Mouse (Mus musculus) right cerebral cortex, postnatal 25 days (tissue): ENCODE results near the gene Hist1h2af.
A peak's percentile ranks its signal among the peaks of the same experiment; 100 is the strongest.

Experiments used
- DNase-seq: peaks from one replicate; pipeline ENCODE4 v3.0.0; 2022

Hist1h2af gene

DNA sequence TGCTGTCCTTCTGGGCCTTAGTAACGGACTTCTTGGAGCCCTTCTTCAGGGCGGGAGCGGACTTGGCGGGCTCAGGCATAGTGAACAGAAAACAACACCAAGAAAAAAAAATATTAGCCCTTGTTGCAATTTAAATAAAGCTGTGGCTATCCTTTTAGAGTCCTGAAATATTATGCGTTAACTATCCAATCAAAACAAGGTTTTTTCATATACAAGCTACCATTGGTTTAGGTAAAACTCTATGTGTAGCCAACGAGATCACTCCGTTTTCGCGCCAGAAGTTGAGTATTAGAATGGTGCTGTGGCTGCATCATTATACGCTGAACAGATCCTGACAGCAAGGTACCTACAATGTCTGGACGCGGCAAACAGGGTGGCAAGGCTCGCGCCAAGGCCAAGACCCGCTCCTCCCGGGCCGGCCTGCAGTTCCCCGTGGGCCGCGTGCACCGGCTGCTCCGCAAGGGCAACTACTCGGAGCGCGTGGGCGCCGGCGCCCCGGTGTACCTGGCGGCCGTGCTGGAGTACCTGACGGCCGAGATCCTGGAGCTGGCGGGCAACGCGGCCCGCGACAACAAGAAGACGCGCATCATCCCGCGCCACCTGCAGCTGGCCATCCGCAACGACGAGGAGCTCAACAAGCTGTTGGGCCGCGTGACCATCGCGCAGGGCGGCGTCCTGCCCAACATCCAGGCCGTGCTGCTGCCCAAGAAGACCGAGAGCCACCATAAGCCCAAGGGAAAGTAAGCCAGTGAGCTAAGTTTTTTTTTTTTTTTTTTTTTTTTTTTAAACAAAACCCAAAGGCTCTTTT is at the start of gene Hist1h2af:
TSS of gene Hist1h2af (plus strand) at position 347 of the 808 bp plus-strand sequence.
- peak; percentile 64 for DNase-seq

DNA sequence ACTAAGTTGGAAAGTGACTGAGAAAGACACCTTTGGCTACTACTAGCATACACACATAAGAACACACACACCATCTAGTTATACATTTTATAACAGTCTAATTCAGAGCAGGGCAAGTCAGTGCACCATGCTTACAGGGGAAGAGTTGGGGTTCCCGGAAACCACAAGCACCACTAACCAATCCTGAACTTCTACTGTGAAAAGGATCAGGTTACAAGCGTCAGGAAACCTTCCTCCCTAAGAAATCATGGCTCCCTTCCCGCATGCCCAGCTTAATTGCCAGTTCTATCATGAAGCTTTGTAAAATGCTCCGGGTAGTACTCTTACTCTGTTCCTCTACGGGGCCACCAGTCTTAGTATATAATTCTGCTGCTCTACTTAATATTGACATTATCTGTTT is 48.4 kb upstream of the Hist1h2af start:
- DNase-seq: no peak

DNA sequence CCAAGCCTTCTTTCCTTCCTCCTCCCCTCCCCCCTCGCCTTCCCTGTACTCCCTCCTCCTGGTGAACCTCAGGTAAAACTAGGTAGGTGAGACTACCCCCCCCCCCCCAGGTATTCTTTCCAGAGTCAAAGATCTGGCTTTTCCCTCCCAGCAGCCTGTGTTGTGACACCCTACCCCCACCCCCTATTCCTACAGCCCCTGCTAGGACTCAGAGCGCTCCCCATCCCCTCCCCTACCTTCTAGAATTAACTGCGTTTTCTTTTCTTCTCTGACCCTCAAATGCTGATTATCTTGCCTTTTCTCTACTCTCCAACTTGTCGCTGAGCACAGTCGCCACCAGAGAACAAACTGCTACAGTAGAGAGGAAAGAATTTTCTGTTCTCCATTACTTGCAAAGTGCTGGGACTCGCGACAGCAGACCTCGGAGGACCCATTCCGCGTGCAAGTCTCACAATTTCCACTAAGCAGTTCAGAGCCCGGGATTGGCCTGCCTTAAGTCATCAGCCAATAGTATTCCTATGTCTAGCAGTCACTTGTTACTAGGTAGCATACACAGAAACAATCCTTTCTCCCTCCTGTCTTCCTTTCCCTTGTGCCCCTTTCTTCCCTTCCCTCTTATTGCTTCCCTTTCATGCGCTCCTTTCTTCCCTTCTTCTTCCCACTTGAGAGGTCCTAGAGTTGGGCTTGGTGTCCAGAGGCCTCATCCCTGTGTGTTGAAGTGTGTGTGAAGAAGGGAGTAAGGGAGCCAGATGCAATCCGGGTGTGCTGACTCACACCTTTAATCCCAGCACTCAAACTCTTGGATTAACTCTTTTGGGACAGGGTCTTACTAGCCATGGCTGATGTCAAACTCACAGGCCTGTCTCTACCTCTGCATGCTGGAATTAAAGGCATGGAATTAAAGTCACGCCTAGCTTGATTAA is 45.0 kb upstream of the Hist1h2af start, which contains the start of gene Btn2a2:
TSS of gene Btn2a2 (minus strand) at position 458 of the 923 bp plus-strand sequence.
- peak; percentile 64 for DNase-seq

DNA sequence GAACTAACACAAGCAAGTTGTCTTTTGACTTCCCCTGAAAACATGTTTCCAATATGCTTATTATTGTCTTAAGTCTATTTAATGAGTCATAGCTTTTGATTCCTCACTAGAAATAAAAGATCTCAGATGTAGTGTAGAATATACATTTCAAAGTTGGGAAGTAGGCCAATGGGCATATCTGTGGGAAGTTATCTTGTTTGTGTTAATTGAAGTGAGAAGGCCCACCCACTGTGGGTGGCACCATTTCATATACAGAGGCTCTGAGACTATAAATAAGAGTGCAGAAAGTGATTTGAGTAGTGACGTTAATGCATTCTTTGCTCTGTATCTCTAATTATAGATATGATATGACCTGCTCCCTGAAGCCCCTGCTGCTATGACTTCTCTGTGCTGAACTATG is 42.8 kb upstream of the Hist1h2af start:
- no peak for DNase-seq

DNA sequence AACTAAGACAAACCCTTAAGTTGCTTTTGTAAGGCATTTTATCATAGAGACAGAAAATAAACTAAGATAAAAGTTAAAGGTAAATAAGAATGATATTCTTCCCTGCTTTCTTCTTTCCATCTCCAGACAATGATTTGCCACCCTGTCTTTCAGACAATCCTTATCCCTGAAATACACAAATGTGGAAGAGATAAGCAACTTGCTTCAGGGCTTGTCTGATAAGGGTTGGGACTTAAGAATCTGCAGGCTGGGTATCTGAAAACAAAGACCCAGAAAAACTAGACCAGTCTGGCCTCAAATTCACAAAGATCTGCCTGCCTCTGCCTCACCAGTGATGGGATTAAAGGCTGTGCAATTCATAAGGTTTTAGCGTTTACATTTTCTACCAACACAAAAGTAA is 42.4 kb upstream of the Hist1h2af start:
- no peak for DNase-seq

DNA sequence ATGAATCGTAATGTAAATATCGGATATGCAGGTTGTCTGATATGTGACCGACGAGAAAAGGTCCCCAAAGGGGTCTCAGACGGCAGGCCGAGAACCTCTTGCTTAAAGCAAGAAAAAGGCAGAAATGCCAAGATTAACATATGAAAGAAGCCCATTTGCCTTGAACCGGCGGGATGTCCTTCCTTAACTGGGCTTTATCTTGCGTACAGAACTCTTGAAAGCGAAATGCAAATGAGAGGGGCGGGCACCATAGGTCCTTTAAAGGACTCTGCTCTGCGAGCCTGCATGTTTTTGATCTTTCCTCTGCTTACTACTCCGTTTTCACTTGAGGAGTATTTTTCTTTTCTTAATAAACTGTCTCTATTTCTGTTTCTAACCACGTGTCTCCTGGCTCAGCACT is 41.7 kb upstream of the Hist1h2af start:
- DNase-seq: no peak

DNA sequence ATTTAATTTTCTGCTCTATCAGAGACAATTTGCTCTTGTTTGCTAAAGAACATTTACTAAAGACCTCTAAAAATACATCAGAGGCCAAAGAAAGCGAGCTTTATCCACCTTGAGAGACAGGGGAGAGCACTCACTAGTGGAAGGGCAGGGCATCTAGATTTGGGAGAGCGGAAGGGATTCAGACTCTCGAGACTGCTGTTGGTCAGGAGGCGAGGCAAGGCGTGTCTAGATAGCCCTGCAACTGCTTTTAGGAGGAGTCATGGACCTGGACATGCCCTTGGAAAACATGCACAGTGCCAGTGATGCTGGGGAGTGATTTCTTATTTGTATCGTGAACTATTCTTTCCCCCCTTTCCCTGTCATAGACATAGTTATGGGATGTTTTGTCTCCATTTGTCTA is 38.2 kb upstream of the Hist1h2af start:
- DNase-seq: no peak

DNA sequence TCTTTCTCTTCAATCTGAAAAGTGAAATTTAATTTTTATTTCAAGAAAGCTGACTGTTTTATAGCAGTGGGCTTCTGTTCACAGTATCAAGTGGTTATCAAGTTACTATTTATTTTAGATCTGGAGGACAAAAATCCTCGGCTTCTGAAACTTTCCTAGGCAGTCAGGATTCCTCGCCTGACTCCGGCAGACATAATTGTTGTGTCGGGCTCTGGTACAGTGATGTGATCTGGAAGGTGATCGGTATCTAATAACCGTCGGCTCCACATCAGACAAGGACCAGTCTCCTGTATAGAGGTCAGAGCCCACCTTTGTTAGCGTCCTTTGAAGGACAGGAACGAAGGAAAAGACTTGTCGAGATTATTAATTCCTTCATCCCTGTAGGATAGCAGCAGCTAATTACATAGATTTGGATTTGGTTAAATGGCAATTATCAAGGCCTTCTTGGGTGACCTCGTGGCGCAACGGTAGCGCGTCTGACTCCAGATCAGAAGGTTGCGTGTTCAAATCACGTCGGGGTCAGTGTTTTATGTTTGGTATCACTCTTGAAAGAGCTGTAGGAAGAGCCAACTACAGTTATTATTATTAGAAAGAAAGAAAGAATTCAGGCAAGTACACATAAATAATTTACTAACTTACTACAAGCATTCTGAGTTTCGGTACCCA is 35.9 kb upstream of the Hist1h2af start:
- DNase-seq: no peak

DNA sequence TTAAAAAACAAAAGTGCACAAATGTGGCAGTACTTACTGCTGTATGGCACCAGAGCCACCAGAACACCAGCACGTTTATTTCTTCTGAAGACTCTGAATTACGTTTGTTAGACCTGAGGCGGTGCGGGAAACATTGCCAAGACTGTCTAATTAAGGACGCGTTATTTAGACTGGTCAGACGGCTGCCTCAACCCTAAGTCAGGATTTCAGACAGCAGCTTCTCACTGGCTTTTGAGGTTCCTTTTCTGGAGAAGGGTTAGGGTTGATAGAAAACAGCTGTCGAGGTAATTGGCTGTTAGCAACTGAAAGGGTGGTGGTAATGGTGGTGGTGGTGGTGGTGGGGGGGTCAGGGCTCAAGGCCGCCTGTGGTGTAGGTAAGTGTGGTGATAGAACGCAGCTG is 35.1 kb upstream of the Hist1h2af start:
- DNase-seq: no peak

DNA sequence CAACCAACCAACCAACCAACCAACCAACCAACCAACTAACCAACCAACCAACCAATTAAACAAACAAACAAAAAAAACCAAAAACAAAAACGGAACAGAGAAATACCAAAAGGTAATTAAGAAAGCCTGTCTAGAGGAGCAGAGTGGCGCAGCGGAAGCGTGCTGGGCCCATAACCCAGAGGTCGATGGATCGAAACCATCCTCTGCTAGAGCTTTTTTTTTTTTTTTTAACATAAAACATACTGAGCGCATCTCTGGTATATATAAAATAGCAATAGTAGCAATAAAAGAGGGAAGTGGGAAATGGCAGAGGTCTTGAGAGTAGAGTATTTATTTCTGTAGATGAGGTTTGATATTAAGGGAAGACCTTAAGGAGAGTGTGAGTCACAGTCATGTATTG is 33.8 kb upstream of the Hist1h2af start:
- DNase-seq: no peak

DNA sequence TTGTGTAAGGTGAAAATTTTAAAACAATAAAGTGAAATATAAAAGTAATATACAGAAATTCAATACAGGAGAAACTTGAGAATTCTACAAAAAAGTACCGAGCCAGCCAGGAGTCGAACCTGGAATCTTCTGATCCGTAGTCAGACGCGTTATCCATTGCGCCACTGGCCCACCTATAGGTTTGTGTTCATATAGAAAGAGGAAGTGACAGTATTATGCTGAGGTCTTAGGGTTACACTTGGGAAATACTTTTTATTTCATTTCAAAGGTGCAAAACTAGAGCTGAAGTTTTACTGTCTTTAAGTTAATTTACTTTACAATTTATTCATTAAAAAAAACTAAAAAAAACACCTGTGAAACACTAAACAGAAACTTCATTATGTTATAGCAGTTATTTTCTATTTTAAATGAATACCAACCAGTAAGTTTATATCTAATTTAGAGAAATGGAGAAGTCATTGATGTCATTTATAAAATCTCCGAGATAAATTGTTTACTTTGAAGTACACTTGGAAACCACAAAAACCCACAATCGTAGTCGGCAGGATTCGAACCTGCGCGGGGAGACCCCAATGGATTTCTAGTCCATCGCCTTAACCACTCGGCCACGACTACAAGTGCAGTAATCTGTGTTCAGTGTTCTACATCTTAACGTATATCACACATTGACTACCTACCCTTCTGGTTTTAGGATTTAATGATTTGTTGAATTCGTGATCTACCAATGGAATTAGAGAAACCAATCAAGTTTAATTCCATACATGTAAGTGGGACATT is 33.1 kb upstream of the Hist1h2af start:
- peak; percentile 74 for DNase-seq

DNA sequence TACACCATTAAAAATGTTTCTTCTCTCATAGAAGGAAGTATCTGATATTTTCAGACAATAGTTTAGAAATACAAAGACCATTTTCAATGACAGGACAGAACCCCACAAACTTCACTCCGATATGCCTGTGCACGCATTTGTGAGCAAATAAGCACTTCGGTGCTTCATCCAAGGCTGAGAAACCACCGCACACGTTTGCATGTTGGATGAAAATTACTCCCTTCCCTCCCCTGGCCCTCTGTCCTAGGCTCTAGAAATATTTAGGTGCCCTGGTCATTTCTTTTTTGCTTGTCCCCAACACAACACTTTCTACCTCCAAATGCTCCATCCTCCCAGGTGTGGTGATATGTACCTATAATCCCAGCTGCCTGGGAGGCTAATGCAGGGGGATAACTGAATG is 32.2 kb upstream of the Hist1h2af start:
- DNase-seq: no peak

DNA sequence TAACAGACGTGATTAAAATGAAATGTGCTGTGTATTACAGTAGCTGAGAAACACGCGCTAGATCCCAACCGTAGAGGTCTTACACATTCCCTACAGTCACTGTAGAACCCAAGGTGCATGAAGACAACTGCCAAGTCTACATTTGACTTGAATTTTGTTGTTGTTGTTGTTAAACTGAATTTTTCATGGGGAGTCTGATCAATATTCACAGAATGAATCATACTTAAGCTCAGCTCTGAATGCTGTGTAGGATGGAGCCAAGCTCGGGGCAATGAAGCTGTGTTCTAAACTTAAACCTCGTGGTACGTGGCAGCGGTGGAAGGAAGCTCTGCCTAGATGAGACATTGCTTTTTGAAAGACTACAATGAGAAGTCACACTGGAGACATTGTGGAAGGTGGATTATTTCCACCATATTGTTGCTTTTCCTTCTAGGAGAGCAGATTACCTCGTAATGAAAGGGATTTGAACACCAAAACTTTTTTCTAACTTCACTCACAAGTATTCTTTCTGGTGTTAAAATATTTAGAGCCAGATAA is 31.6 kb upstream of the Hist1h2af start:
- no peak for DNase-seq

DNA sequence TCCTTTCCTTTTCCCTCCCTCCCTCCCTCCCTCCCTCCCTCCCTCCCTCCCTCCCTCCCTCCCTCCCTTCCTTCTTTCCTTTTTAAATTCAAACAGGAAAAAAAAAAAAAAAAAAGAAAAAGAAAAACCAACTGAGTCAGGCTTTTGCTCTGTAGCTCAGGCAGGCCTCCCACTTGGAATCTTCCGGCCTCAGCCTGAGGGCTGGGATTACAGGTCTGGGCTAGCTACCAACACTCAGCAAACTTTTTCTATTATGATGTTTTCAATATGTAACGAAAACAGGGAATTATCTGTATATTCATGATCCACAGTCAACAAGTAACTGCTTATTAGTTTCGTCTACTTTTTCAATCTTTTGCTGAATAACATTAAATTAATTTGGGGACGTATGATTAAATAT is 30.8 kb upstream of the Hist1h2af start:
- DNase-seq: no peak

DNA sequence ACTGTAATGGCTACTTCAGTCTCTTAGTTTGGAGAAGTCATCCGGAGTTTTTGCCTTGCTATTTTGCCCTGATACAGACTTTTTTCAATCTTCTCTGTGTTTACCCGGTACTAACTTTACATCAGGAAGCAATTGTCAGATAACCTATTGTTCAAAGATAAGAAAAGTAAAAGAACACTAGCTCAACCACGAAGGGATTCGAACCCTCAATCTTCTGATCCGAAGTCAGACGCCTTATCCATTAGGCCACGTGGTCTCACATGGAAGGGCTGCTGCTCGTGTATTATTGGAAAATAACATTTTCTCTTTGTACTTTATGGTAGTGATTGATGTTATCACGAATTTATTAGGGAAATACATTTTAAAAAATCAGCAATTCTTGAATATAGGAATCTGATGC is 29.9 kb upstream of the Hist1h2af start:
- no peak for DNase-seq

DNA sequence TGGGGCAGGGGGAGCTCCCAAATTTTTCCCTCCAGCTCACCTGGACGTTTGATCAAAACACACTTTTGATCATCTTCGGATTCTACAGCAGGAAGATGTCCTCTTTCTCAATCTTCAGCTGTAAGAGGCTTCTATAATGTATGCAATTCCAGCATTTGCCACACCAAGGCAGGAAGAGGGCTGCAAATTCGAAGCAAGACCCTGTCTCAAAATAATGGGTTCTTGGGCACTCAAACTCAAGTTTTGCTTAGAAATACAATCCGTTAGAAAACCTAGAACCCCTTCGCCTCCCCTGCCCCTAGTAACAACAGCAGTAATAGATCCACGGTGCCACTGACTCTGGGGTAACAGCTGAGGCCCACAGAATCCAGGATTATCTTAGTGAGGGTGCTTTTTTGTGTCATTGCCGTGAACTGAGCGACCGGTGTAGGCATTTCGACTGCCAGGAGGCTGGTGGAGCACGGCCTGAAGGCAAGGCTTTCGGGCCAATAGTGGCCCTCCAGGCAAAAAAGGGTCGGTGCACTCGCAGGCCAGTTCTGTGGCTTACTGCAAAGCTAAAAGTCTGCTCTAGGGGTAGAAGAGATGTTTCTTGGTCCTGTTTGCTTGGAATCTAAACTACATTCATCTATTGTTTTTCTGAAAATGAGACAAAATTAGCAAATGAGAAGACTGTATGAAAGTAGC is 27.9 kb upstream of the Hist1h2af start:
- DNase-seq: no peak

DNA sequence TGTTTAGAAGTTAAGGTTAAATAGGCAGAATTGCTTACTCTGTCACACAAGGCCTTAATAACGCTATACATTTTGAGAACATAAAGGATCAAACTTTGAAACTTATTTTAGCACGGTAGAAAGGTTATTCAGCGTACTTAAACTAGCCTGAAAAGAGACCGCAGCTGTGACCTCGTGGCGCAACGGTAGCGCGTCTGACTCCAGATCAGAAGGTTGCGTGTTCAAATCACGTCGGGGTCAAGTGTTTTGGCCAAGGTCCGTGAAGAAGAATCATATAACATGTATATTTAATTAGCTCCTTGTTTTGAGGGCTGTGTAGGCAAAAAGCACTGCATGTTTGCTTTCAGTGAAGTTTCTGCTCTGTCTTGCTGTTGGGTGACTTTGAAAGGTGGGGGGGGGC is 27.4 kb upstream of the Hist1h2af start:
- no peak for DNase-seq

DNA sequence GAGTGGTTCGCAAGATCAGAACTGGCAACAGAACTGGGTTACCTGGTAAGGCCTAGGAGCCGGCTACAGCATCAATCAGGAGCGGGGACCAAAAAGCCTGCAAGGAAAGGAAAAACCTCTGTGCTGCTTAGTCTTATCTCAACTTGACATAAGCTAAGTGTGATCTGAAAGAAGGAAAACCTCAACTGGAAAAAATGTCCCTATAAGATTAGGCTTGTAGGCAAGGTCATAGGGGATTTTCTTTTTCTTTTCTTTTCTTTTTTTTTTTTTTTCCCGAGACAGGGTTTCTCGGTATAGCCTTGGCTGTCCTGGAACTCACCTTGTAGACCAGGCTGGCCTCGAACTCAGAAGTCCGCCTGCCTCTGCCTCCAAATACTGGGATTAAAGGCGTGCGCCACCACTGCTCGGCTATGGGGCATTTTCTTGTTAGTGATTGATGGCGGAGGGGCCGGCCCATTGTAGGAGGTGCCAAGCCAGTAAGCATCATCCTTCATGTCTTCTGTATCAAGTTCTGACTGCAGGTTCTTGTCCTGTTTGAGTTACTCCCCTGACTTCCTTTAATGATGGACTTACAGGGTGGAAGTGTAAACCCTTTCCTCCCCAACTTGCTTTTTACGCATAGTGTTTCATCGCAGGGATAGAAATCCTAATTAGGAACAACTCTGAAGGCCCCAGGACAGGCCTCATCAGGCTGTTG is 26.7 kb upstream of the Hist1h2af start:
- no peak for DNase-seq

DNA sequence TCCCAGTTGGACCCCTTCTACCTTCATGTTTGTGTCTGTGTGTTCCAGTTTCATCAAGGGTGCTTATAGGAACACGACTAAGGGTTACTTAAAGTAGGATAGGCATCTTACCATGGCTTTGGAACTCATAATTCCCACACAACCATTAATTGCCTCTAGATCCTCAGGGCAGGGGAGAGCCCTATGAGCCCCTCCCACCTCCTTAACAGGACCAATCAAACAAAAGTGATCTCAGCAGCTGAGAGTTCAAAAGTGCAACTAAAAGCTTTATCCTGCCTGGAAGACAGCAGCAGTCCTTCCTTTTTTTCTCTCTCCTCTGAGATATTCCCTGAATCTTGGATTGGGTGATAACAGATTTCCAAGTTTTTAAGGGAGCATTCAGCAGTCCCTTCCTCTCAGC is 23.6 kb upstream of the Hist1h2af start:
- DNase-seq: no peak

DNA sequence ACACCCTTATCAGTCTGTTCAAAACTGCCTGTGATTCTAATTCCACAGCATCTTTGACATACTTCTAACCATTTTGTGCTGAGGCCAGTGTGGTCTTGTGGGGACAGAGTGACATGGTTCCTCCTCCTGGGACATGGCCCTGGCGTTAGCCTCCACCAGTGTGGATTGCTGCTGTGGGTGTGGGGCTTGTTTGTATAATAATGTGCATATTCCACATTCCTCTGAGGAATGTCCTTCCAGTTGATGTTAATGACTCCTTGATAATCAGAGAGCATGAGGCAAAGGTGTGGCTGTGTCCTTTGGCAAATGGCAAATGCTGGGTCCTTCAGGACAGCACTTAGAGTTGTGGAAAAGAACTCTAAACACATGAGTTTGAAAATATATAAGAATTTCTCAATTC is 20.2 kb upstream of the Hist1h2af start:
- DNase-seq: no peak

DNA sequence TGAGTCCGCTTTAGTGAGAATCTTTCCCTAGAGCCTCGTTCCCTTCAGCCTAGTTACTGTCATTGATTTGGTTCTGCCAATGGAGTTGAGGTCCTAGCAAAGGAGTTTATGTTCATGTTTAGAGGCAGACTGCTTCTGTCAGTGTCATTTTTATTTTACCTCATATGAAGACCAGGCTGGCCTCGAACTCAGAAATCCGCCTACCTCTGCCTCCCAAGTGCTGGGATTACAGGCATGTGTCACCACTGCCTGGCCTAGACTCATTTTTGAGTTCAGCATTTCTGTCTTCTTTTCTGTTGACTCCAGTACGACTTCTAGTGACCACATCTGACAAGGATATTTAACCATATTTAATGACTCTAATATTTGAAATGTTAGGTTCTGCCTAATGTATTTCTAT is 18.4 kb upstream of the Hist1h2af start:
- no peak for DNase-seq
